Mouse (Mus musculus) neural tube, embryonic 15.5 days (tissue): ENCODE measurements around the gene Kctd13. TPM values are rescaled to one million over a fixed set of nuclear protein-coding genes. Genes with fewer than 3 reads are reported as not detected.
"Not testable (repeated sequence)": the region's sequence is repeated elsewhere in the genome, so short reads cannot be mapped to it uniquely, and the experiment has no call there.

Experiments
- ATAC-seq: fragments of 200-750 bp; cut with Nextera tagmentation; 2 replicates; pipeline ENCODE4 v1.8.0; 2017; ENCODE audit warnings: mild to moderate bottlenecking, moderate TSS enrichment, moderate library complexity; ENCODE audit not compliant: low FRiP score
- H3K27ac ChIP-seq: fragments of 300-500 bp; sonication (generic); replicated peaks from 2 replicates; pipeline ENCODE4 v1.5.1; 2015; ENCODE audit warnings: mild to moderate bottlenecking, inconsistent platforms
- H3K27me3 ChIP-seq: fragments of 300-500 bp; sonication (generic); replicated peaks from 2 replicates; pipeline ENCODE4 v1.6.1; 2015; ENCODE audit warnings: inconsistent platforms
- H3K36me3 ChIP-seq: fragments of 300-500 bp; sonication (generic); 2 replicates; pipeline ENCODE4 v1.6.1; 2015; ENCODE audit warnings: inconsistent platforms
- H3K4me1 ChIP-seq: fragments of 300-500 bp; sonication (generic); 2 replicates; pipeline ENCODE4 v1.6.1; 2015; ENCODE audit warnings: inconsistent platforms
- H3K4me2 ChIP-seq: fragments of 300-500 bp; sonication (generic); 2 replicates; pipeline ENCODE4 v1.6.1; 2015; ENCODE audit warnings: inconsistent platforms, mild to moderate bottlenecking, moderate library complexity
- H3K4me3 ChIP-seq: fragments of 300-500 bp; sonication (generic); replicated peaks from 2 replicates; pipeline ENCODE4 v1.5.1; 2015; ENCODE audit warnings: mild to moderate bottlenecking, inconsistent platforms
- H3K9ac ChIP-seq: fragments of 300-500 bp; sonication (generic); replicated peaks from 2 replicates; pipeline ENCODE4 v1.6.1; 2015; ENCODE audit warnings: mild to moderate bottlenecking, inconsistent platforms
- H3K9me3 ChIP-seq: fragments of 300-500 bp; sonication (generic); replicated peaks from 2 replicates; pipeline ENCODE4 v1.6.1; 2016; ENCODE audit warnings: inconsistent platforms
- WGBS: fragments of 180-500 bp; shearing (Covaris S2); methylation state at CpG from one replicate; pipeline ENCODE4 v1.1.7; 2015; ENCODE audit warnings: mixed read lengths; 5-methylcytosine and 5-hydroxymethylcytosine counted together
- polyA plus RNA-seq: library from polyadenylated mRNA; unstranded; fragments of >200 nt; fragmentation: Nextera tagmentation; extraction: Ambion mirVana; gene quantifications from 2 replicates; pipeline ENCODE4 v1.2.1, GENCODE M21; 2015

The Kctd13 gene
- 102 and 121 TPM in 2 replicates for polyA plus RNA-seq

DNA sequence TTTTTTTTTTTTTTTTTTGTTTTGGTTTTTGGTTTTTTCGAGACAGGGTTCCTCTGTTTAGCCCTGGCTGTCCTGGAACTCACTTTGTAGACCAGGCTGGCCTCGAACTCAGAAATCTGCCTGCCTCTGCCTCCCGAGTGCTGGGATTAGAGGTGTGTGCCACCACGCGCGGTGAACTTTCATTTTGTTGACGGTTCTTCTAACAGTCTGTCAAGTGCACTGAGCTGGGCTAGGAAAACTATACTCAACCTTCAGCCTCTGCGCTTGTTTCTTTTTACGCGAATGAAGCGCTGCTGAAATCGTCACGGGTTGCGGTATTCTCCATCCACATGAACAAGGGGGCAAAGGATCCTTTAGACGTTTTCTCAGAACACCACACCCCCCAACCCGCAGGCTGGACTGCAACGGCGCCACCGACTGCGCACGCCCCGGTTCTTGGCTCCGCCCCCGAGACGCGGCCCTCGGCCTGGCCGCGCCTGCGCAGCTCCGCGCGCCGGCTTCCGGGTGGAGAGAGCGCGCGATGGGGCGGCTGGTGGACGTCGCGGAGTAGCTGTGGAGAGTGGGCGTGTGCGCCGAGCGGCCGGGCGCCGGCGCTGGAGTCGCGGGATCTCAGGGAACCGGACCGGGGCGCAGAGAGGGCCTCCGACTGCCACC, at the start of gene Kctd13:
Gene Kctd13, plus strand, starts transcription at position 496 of the 654 bp plus-strand sequence.
- Histone ChIP-seq H3K4me3 (peak within 1 kb of the TSS; percentile 98), H3K27me3 (no peaks in the 10 kb centered on the region), H3K27ac (peak within 1 kb of the TSS; percentile 87), H3K4me1 (peaks cover 15% of the 10 kb centered on the region), H3K9ac (peak within 1 kb of the TSS; percentile 80), H3K36me3 (peaks cover 8% of the 10 kb centered on the region), H3K4me2 (peak within 1 kb of the TSS; percentile 89), H3K9me3 (no peaks in the 10 kb centered on the region)
- 5% methylated on average over 54 of the region's 56 CpGs for WGBS
- peak; percentile 96 for ATAC-seq

DNA sequence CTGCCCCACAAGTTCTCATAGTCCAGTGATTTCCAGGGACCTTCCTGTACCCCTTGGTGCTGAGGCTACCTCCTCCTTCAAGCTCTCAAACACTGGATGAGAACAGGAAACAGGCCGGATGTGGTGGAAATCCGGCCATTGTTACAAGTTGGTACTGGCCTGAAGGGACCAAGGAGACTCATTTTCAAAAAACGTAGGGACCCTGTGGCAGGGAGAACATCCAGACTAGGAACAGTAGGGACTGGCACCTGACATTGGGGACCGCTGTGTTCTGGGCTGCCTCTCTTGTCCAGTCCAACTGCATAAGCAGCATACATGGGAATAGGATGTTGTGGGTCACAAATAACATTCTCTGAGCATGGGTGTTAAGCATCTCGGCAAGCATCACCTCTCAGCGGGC, 47.6 kb upstream of the Kctd13 start:
- WGBS, result 84% methylated on average over 6 of the region's 6 CpGs
- H3K27ac ChIP-seq, result 0 out of 2 replicates have a peak overlapping the region, but pooled peaks have one; percentile 41
- peaks cover 38% of the 10 kb centered on the region for H3K36me3 ChIP-seq
- H3K4me2 ChIP-seq, result peak overlapping the region; percentile 86
- no peak for ATAC-seq
- H3K9ac ChIP-seq, result peak overlapping the region; percentile 98; the same call in 1 of the 2 replicates
- H3K27me3 ChIP-seq, result no peaks in the 10 kb centered on the region
- H3K9me3 ChIP-seq, result no peaks in the 10 kb centered on the region
- no peak overlapping the region for H3K4me3 ChIP-seq
- H3K4me1 ChIP-seq, result peaks cover 42% of the 10 kb centered on the region

- H3K9me3 ChIP-seq, result no peaks in the 10 kb centered on the region
- under 1% methylated on average over 15 of the region's 15 CpGs for WGBS
- H3K4me3 ChIP-seq, result peak overlapping the region; percentile 87
- H3K4me2 ChIP-seq, result peak overlapping the region; percentile 86
- no peaks in the 10 kb centered on the region for H3K27me3 ChIP-seq
- peak overlapping the region; percentile 96 for H3K27ac ChIP-seq
- H3K36me3 ChIP-seq, result peaks cover 13% of the 10 kb centered on the region
- peak; percentile 6; the same call in 1 of the 2 replicates for ATAC-seq
- H3K9ac ChIP-seq, result peak overlapping the region; percentile 98
- H3K4me1 ChIP-seq, result peaks cover 42% of the 10 kb centered on the region
Measured at GRCm38 (mm10) chr7:126883731-126884181, 44.9 kb upstream of the Kctd13 start.

DNA sequence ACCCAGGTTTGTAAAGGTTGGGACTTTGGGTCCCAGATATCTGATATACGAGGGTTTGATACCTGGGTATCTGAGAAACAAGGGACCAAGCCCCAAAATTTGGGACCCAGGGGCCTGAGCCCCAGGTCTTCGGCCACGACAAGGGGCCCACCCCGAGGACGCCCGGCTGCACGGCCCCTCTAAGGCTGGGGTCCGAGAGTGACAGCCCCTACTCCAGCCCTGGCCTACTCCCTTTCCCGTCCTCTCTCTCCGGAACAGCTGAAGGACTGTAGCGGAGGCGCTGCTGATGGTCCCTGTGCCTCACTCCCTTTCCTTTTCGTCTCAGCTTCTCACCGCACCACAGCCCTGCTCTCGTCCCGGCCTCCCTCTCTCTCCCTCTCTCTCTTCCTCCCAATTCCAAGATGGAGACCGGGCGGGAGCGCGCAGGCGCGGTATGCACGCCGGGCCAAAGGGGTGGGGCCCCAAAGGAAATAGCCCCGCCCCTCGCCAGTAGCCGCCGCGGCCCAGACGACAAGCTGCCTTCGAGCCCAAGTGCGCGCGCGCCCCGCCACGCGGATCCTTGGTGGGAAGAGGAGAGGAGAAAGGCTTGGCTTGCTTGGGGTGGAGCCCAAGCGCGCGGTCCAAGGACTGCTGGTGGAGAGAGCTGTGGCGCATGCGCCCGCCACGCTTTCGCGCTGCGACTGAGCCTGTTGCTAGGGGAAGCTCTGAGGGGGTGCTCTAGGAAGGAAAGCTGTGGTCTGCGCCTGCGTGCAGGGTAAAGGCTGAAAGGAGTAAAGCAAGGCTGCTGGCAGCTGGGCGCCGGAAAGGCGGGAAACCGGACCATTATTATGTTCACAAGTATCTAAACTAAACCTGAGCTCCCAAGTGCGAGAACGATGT, 44.2 kb upstream of the Kctd13 start, which contains the start of gene Taok2:
Gene Taok2, minus strand, starts transcription at position 418 of the 879 bp plus-strand sequence.
- peak; percentile 98 for ATAC-seq
- Histone ChIP-seq H3K4me2 (peak within 1 kb of the TSS; percentile 86), H3K4me3 (peak within 1 kb of the TSS; percentile 87), H3K9ac (peak within 1 kb of the TSS; percentile 98), H3K27ac (peak within 1 kb of the TSS; percentile 96), H3K9me3 (no peaks in the 10 kb centered on the region), H3K36me3 (peaks cover 5% of the 10 kb centered on the region), H3K27me3 (no peaks in the 10 kb centered on the region), H3K4me1 (peaks cover 42% of the 10 kb centered on the region)
- WGBS, result under 1% methylated on average over 50 of the region's 56 CpGs

- WGBS, result 93% methylated on average over 5 of the region's 5 CpGs
- no peak overlapping the region for H3K9ac ChIP-seq
- H3K4me2 ChIP-seq, result no peak overlapping the region
- H3K27me3 ChIP-seq, result no peaks in the 10 kb centered on the region
- H3K4me1 ChIP-seq, result peaks cover 19% of the 10 kb centered on the region
- no peak overlapping the region for H3K27ac ChIP-seq
- no peak for ATAC-seq
- no peaks in the 10 kb centered on the region for H3K9me3 ChIP-seq
- no peak overlapping the region for H3K4me3 ChIP-seq
- peaks cover 14% of the 10 kb centered on the region for H3K36me3 ChIP-seq
Measured at GRCm38 (mm10) chr7:126887281-126887680, 41.4 kb upstream of the Kctd13 start.

DNA sequence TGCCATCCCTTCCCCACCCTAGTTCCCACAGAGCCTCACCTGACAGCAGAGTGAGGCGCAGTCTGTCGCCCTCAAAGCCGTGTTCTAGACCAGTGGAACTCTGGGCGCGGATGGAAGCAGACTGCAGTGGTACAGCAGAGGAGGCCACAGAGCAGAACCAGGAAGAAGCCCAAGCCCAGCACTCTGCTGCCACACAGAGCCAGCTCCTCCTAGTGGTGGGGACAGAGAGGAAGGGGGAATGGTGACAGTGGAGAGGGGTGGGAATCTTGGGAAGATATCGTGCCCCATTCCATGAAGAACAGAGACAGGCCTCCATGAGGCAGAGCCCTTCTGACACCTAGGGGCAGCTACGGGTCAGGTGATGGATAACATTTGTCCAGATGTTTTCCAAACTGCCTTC, 39.8 kb upstream of the Kctd13 start:
- no peak overlapping the region for H3K27ac ChIP-seq

DNA sequence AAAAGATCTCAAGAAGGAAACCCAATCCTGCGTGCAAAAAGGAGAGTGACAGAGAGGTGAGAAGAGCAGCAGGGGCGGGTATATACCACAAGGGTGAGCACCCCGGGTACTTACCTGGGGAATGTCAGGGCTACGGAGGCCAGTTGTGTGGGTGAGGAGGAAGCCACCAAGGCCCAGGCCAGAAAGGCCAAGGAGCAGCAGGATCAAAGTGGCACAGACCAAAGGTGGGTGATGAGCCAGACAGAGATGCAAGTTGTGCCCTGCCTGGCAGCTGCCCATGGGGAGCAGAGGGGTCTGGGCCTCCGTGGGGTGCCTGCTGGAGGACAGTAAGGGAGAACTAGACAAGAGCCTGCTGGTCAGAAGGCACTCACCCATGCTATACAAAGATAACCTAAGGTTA, 31.8 kb upstream of the Kctd13 start:
- H3K9ac ChIP-seq, result peak overlapping the region; percentile 89; the same call in 1 of the 2 replicates
- no peak overlapping the region for H3K4me3 ChIP-seq
- H3K4me2 ChIP-seq, result peak overlapping the region; percentile 71
- no peaks in the 10 kb centered on the region for H3K36me3 ChIP-seq
- no peaks in the 10 kb centered on the region for H3K27me3 ChIP-seq
- 91% methylated on average over 5 of the region's 5 CpGs for WGBS
- no peak for ATAC-seq
- no peak overlapping the region for H3K27ac ChIP-seq
- no peaks in the 10 kb centered on the region for H3K9me3 ChIP-seq
- H3K4me1 ChIP-seq, result peaks cover 19% of the 10 kb centered on the region

More for the DNA sequence above, 39.8 kb upstream of the Kctd13 start:
- Histone ChIP-seq H3K9ac (no peak overlapping the region), H3K4me2 (no peak overlapping the region), H3K4me1 (peaks cover 4% of the 10 kb centered on the region; the same call in 1 of the 2 replicates), H3K27me3 (no peaks in the 10 kb centered on the region), H3K4me3 (no peak overlapping the region), H3K36me3 (peaks cover 14% of the 10 kb centered on the region), H3K9me3 (no peaks in the 10 kb centered on the region)
- ATAC-seq, result no peak
- WGBS, result 53% methylated on average over 7 of the region's 7 CpGs

GRCm38 (mm10) chr7:126897390-126898101, 31.1 kb upstream of the Kctd13 start:
- H3K27ac ChIP-seq, result peak overlapping the region; percentile 93

GRCm38 (mm10) chr7:126898102-126898990, 30.3 kb upstream of the Kctd13 start:
- Histone ChIP-seq H3K36me3 (no peaks in the 10 kb centered on the region), H3K4me3 (peak overlapping the region; percentile 71), H3K4me1 (peaks cover 19% of the 10 kb centered on the region), H3K4me2 (peak overlapping the region; percentile 71), H3K9me3 (no peaks in the 10 kb centered on the region), H3K9ac (peak overlapping the region; percentile 89), H3K27ac (peak overlapping the region; percentile 93), H3K27me3 (no peaks in the 10 kb centered on the region)
- peak; percentile 96 for ATAC-seq
- 12% methylated on average over 37 of the region's 37 CpGs for WGBS

More at GRCm38 (mm10) chr7:126897390-126898101, 31.1 kb upstream of the Kctd13 start:
- peak overlapping the region; percentile 71 for H3K4me3 ChIP-seq
- peak; percentile 70 for ATAC-seq
- H3K27me3 ChIP-seq, result no peaks in the 10 kb centered on the region
- no peaks in the 10 kb centered on the region for H3K9me3 ChIP-seq
- H3K4me2 ChIP-seq, result peak overlapping the region; percentile 71
- 23% methylated on average over 16 of the region's 16 CpGs for WGBS
- H3K4me1 ChIP-seq, result peaks cover 19% of the 10 kb centered on the region
- H3K36me3 ChIP-seq, result no peaks in the 10 kb centered on the region
- peak overlapping the region; percentile 89 for H3K9ac ChIP-seq

GRCm38 (mm10) chr7:126899781-126900180, 28.9 kb upstream of the Kctd13 start:
- 96% methylated on average over 7 of the region's 9 CpGs for WGBS
- H3K36me3 ChIP-seq, H3K4me2 ChIP-seq, H3K9ac ChIP-seq, ATAC-seq, H3K9me3 ChIP-seq, H3K27me3 ChIP-seq, H3K4me3 ChIP-seq, H3K27ac ChIP-seq: not testable (repeated sequence)
- H3K4me1 ChIP-seq, result peaks cover 19% of the 10 kb centered on the region
